Mouse (Mus musculus): ENCODE measurements around the gene Tbrg1. TPM values are rescaled to one million over a fixed set of nuclear protein-coding genes. Genes with fewer than 3 reads are reported as not detected.
A peak's percentile ranks its signal among the peaks of the same experiment; 100 is the strongest.

Tbrg1 gene
- polyA plus RNA-seq, 1 experiment = 22.2 TPM

GRCm38 (mm10) chr9:37614316-37614715 is 42.8 kb downstream of the Tbrg1 start:
- H3K36me3 ChIP-seq (ENCODE audit: control insufficient read depth, insufficient read depth, low read length) = no peaks in the 10 kb centered on the region
- no peaks in the 10 kb centered on the region for H3K27me3 ChIP-seq (ENCODE audit: control insufficient read depth, insufficient read depth, low read length)
- peaks cover 6% of the 10 kb centered on the region; the same call in 1 of the 2 replicates for H3K4me1 ChIP-seq (ENCODE audit: control insufficient read depth, insufficient read depth, insufficient read length)
- no peak overlapping the region for H3K4me3 ChIP-seq (ENCODE audit: extremely low read depth, insufficient read depth, insufficient read length)
- H3K27ac ChIP-seq (ENCODE audit: insufficient read depth, low read length) = no peak overlapping the region
- no peak for DNase-seq (ENCODE audit: low read depth in 1 of 2, low spot score in 2 of 2)
- TF ChIP-seq CTCF (IDR thresholded peaks at IDR 0.05; ENCODE audit: extremely low read depth, insufficient read depth, insufficient read length, insufficient replicate concordance) (no peak), POLR2A (IDR thresholded peaks at IDR 0.05; ENCODE audit: low read depth, low read length) (no peak)

GRCm38 (mm10) chr9:37613911-37614280 is 43.2 kb downstream of the Tbrg1 start:
- Histone ChIP-seq H3K27me3 (ENCODE audit: control insufficient read depth, insufficient read depth, low read length) (no peaks in the 10 kb centered on the region), H3K27ac (ENCODE audit: insufficient read depth, low read length) (peak overlapping the region; percentile 15; the same call in 1 of the 2 replicates), H3K36me3 (ENCODE audit: control insufficient read depth, insufficient read depth, low read length) (no peaks in the 10 kb centered on the region), H3K4me1 (ENCODE audit: control insufficient read depth, insufficient read depth, insufficient read length) (peaks cover 6% of the 10 kb centered on the region; the same call in 1 of the 2 replicates), H3K4me3 (ENCODE audit: extremely low read depth, insufficient read depth, insufficient read length) (peak overlapping the region; percentile 63)
- TF ChIP-seq POLR2A (IDR thresholded peaks at IDR 0.05; ENCODE audit: low read depth, low read length) = no peak
- TF ChIP-seq CTCF (IDR thresholded peaks at IDR 0.05; ENCODE audit: extremely low read depth, insufficient read depth, insufficient read length, insufficient replicate concordance) = no peak
- 23% methylated on average over 6 of the region's 6 CpGs for WGBS
- no peak for DNase-seq (ENCODE audit: low read depth in 1 of 2, low spot score in 2 of 2)

- peak within 1 kb of the TSS; percentile 15; the same call in 1 of the 2 replicates for H3K27ac ChIP-seq (ENCODE audit: insufficient read depth, low read length)
- H3K27me3 ChIP-seq (ENCODE audit: control insufficient read depth, insufficient read depth, low read length) = no peaks in the 10 kb centered on the region
- no peaks in the 10 kb centered on the region for H3K36me3 ChIP-seq (ENCODE audit: control insufficient read depth, insufficient read depth, low read length)
- no peak for TF ChIP-seq CTCF (IDR thresholded peaks at IDR 0.05; ENCODE audit: extremely low read depth, insufficient read depth, insufficient read length, insufficient replicate concordance)
- TF ChIP-seq POLR2A (IDR thresholded peaks at IDR 0.05; ENCODE audit: low read depth, low read length) = no peak
- peaks cover 6% of the 10 kb centered on the region; the same call in 1 of the 2 replicates for H3K4me1 ChIP-seq (ENCODE audit: control insufficient read depth, insufficient read depth, insufficient read length)
- DNase-seq (ENCODE audit: low read depth in 1 of 2, low spot score in 2 of 2) = peak; percentile 80 to 87
- WGBS = under 1% methylated on average over 33 of the region's 45 CpGs
- peak within 1 kb of the TSS; percentile 76 for H3K4me3 ChIP-seq (ENCODE audit: extremely low read depth, insufficient read depth, insufficient read length)
These were observed 43.8 kb downstream of the Tbrg1 start, which contains the start of gene Spa17 for GRCm38 (mm10) chr9:37613182-37613910. TSS of gene Spa17 (minus strand) at chr9:37613722.

GRCm38 (mm10) chr9:37609558-37609957 is 47.6 kb downstream of the Tbrg1 start:
- DNase-seq (ENCODE audit: low read depth in 1 of 2, low spot score in 2 of 2) = no peak
- TF ChIP-seq POLR2A (IDR thresholded peaks at IDR 0.05; ENCODE audit: low read depth, low read length) (no peak), CTCF (IDR thresholded peaks at IDR 0.05; ENCODE audit: extremely low read depth, insufficient read depth, insufficient read length, insufficient replicate concordance) (no peak)
- no peak overlapping the region for H3K4me3 ChIP-seq (ENCODE audit: extremely low read depth, insufficient read depth, insufficient read length)
- peaks cover 6% of the 10 kb centered on the region; the same call in 1 of the 2 replicates for H3K4me1 ChIP-seq (ENCODE audit: control insufficient read depth, insufficient read depth, insufficient read length)
- no peaks in the 10 kb centered on the region for H3K27me3 ChIP-seq (ENCODE audit: control insufficient read depth, insufficient read depth, low read length)
- no peaks in the 10 kb centered on the region for H3K36me3 ChIP-seq (ENCODE audit: control insufficient read depth, insufficient read depth, low read length)
- no peak overlapping the region for H3K27ac ChIP-seq (ENCODE audit: insufficient read depth, low read length)
- WGBS = 86% methylated on average over 4 of the region's 4 CpGs

- H3K36me3 ChIP-seq (ENCODE audit: control insufficient read depth, insufficient read depth, low read length) = no peaks in the 10 kb centered on the region
- H3K27me3 ChIP-seq (ENCODE audit: control insufficient read depth, insufficient read depth, low read length) = no peaks in the 10 kb centered on the region
- no peak for DNase-seq (ENCODE audit: low read depth in 1 of 2, low spot score in 2 of 2)
- TF ChIP-seq CTCF (IDR thresholded peaks at IDR 0.05; ENCODE audit: extremely low read depth, insufficient read depth, insufficient read length, insufficient replicate concordance) (no peak), POLR2A (IDR thresholded peaks at IDR 0.05; ENCODE audit: low read depth, low read length) (no peak)
- WGBS = 84% methylated on average over 3 of the region's 3 CpGs
- no peaks in the 10 kb centered on the region for H3K4me1 ChIP-seq (ENCODE audit: control insufficient read depth, insufficient read depth, insufficient read length)
- no peak overlapping the region for H3K4me3 ChIP-seq (ENCODE audit: extremely low read depth, insufficient read depth, insufficient read length)
- H3K27ac ChIP-seq (ENCODE audit: insufficient read depth, low read length) = no peak overlapping the region
These were observed 52.0 kb downstream of the Tbrg1 start for GRCm38 (mm10) chr9:37605089-37605488.

GRCm38 (mm10) chr9:37600538-37601205 is 56.4 kb downstream of the Tbrg1 start:
- H3K27me3 ChIP-seq (ENCODE audit: control insufficient read depth, insufficient read depth, low read length) = no peaks in the 10 kb centered on the region
- no peak overlapping the region for H3K4me3 ChIP-seq (ENCODE audit: extremely low read depth, insufficient read depth, insufficient read length)
- no peaks in the 10 kb centered on the region for H3K36me3 ChIP-seq (ENCODE audit: control insufficient read depth, insufficient read depth, low read length)
- 95% methylated on average over 2 of the region's 2 CpGs for WGBS
- TF ChIP-seq CTCF (IDR thresholded peaks at IDR 0.05; ENCODE audit: extremely low read depth, insufficient read depth, insufficient read length, insufficient replicate concordance) = no peak
- TF ChIP-seq POLR2A (IDR thresholded peaks at IDR 0.05; ENCODE audit: low read depth, low read length) = no peak
- no peak for DNase-seq (ENCODE audit: low read depth in 1 of 2, low spot score in 2 of 2)
- H3K27ac ChIP-seq (ENCODE audit: insufficient read depth, low read length) = no peak overlapping the region
- no peaks in the 10 kb centered on the region for H3K4me1 ChIP-seq (ENCODE audit: control insufficient read depth, insufficient read depth, insufficient read length)

Other genes with a start within 250 kb of the Tbrg1 start
- 0.81 and 1.0 TPM in 2 replicates for gene Robo3, start 224.1 kb downstream of the Tbrg1 start, polyA plus RNA-seq (2012; rRNA removed)
- 18.6 and 21.8 TPM in 2 replicates for gene Msantd2, start 168.0 kb downstream of the Tbrg1 start, polyA plus RNA-seq (2012; rRNA removed)
- 19.2 and 19.6 TPM in 2 replicates for gene Esam, start 129.2 kb downstream of the Tbrg1 start, polyA plus RNA-seq (2012; rRNA removed)
- gene Vsig2, start 118.1 kb downstream of the Tbrg1 start, polyA plus RNA-seq (2012; rRNA removed) = 2.1 and 3.7 TPM in 2 replicates
- 35.3 and 45.1 TPM in 2 replicates for gene Nrgn, start 104.4 kb downstream of the Tbrg1 start, polyA plus RNA-seq (2012; rRNA removed)
- gene Siae, start 101.6 kb downstream of the Tbrg1 start, polyA plus RNA-seq (2012; rRNA removed) = 3.5 and 3.8 TPM in 2 replicates
- 0.21 TPM in 1 of 2 replicates, not detected in the other for gene Spa17, start 43.6 kb downstream of the Tbrg1 start, polyA plus RNA-seq (2012; rRNA removed)
- not detected in 2 replicates for gene Panx3, start 11.9 kb upstream of the Tbrg1 start, polyA plus RNA-seq (2012; rRNA removed)
- gene Olfr160, start 58.9 kb upstream of the Tbrg1 start, polyA plus RNA-seq (2012; rRNA removed) = not detected in 2 replicates
- gene Olfr874, start 87.8 kb upstream of the Tbrg1 start, polyA plus RNA-seq (2012; rRNA removed) = not detected in 2 replicates
- gene Olfr875, start 114.5 kb upstream of the Tbrg1 start, polyA plus RNA-seq (2012; rRNA removed) = not detected in 2 replicates
- not detected in 2 replicates for gene Olfr876, start 145.7 kb upstream of the Tbrg1 start, polyA plus RNA-seq (2012; rRNA removed)
- gene Olfr877, start 197.0 kb upstream of the Tbrg1 start, polyA plus RNA-seq (2012; rRNA removed) = not detected in 2 replicates
- not detected in 2 replicates for gene Olfr145, start 239.4 kb upstream of the Tbrg1 start, polyA plus RNA-seq (2012; rRNA removed)